ENCODE assay signal across 13 mouse cellular contexts in the genomic region with DNA sequence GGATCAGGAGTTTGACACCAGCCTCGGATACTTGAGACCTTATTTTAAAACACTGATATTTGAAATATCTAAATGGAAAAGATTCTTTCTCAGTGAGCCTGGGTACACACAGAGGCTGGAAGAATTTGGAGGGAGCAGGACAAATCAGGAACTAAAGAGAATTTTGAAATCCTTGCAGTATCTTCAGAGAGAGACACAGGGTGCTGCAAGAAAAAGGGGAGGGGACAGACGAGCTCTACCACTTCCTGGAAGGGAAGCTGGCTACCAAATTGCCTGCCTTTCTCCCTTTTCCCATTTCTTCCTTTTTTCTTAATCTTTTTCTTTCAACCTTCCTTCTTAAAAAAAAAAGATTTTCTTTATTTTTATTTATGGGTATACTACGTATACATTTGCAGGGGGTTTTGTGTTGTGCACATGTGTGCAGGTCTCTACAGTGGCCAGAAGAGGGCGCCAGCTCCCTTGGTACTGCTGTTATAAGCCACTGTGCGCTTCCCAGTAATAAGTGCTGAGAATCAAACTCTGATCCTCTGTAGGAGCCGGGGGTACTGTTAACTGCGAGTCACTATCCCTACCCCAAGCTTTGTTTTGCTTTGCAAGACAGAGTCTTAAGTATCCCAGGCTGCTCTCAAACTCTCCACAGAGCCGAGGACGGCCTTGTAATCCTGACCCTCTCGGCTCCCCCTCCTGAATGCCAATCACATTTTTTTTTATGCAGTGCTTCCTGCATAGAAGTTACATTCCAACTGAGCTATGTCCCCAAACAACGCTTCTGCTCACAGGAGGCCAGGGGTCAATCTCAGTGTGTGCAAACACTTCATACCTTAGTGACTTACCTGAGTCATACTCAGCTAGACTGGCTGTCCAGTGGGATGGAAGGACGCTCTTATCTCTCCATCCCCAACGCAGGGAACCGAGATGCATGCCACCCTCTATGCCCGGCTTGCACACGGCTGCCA. TPM values are rescaled to one million over a fixed set of nuclear protein-coding genes. Genes with fewer than 3 reads are reported as not detected.
A peak's percentile ranks its signal among the peaks of the same experiment; 100 is the strongest.
DNase-seq lines count a peak whose midpoint lies in the region; ATAC-seq and TF ChIP-seq lines count a peak whose summit lies in the region.
"Had no signal": no experiment of that assay in that cellular context is flagged by ENCODE, and none has a peak within 500 bp of the region (broad histone marks: within the 10 kb centered on the region; RNA-seq: fewer than 3 reads in every experiment).

No protein-coding gene starts in this region.

- H3K27ac ChIP-seq in liver, embryonic 14.5 days = no peak overlapping the region
- no peak overlapping the region for H3K27ac ChIP-seq in liver, embryonic 11.5 days (ENCODE audit: low read depth, low read length)
- H3K27ac ChIP-seq: hindbrain, embryonic 13.5 days; neural tube, embryonic 15.5 days had no signal

- WGBS in liver, embryonic 14.5 days (ENCODE audit: insufficient replicate concordance) = 70% methylated on average over 16 of the region's 16 CpGs
- WGBS in liver, embryonic 11.5 days = 85% methylated on average over 16 of the region's 16 CpGs

- TF ChIP-seq POLR2A in brain, embryonic 14.5 days (IDR thresholded peaks at IDR 0.05; ENCODE audit: borderline replicate concordance, extremely low read depth, insufficient read depth, insufficient read length, poor library complexity, severe bottlenecking) = no peak

- no peak for DNase-seq in liver, embryonic 14.5 days (ENCODE audit: low read depth in 3 of 3, low spot score in 3 of 3)
- DNase-seq in liver, embryonic 11.5 days (ENCODE audit: low spot score) = no peak
- DNase-seq in 3T3-L1 (ENCODE audit: low read depth, low spot score) = peak; percentile 29
- peak; percentile 13 to 24 for DNase-seq in B cell, adult 2 months
- DNase-seq in brain, embryonic 14.5 days (ENCODE audit: low read depth) = no peak
- no peak for DNase-seq in layer of hippocampus, postnatal 25 days (ENCODE audit: extremely low spot score in 1 of 2, low spot score in 1 of 2)
- no peak for DNase-seq in cerebellum, adult 8-10 months
- no peak for DNase-seq in left cerebral cortex, adult 8-10 months (ENCODE audit: low spot score in 2 of 2)
- DNase-seq: adrenal gland, adult 8-10 months; kidney, postnatal 10 days had no signal

- no peak overlapping the region for H3K9ac ChIP-seq in liver, embryonic 14.5 days (replicated peaks)
- H3K9ac ChIP-seq in liver, embryonic 11.5 days (ENCODE audit: low read depth, low read length) = no peak overlapping the region
- H3K9ac ChIP-seq: hindbrain, embryonic 13.5 days; neural tube, embryonic 15.5 days had no signal

- ATAC-seq in liver, embryonic 14.5 days (ENCODE audit: insufficient read depth) = no peak
- ATAC-seq in liver, embryonic 11.5 days (replicated peaks; ENCODE audit: low FRiP score) = no peak

- TF ChIP-seq CTCF in liver, embryonic 14.5 days (IDR thresholded peaks at IDR 0.05; ENCODE audit: low read depth) = peak; percentile 52
- TF ChIP-seq CTCF in brain, embryonic 14.5 days (IDR thresholded peaks at IDR 0.05; ENCODE audit: borderline replicate concordance, extremely low read depth, insufficient read depth, insufficient read length) = peak; percentile 30; the same call in 1 of the 2 replicates

- no peaks in the 10 kb centered on the region for H3K9me3 ChIP-seq in liver, embryonic 14.5 days (ENCODE audit: control insufficient read depth, low read length)
- H3K9me3 ChIP-seq in liver, embryonic 11.5 days (ENCODE audit: control insufficient read depth, low read length) = no peaks in the 10 kb centered on the region
- H3K9me3 ChIP-seq: hindbrain, embryonic 13.5 days; neural tube, embryonic 15.5 days had no signal

- H3K4me1 ChIP-seq in liver, embryonic 14.5 days (replicated peaks; ENCODE audit: control insufficient read depth in 2 of 2, insufficient read depth in 2 of 2, low read length in 1 of 2) = peaks cover 0 to 12% of the 10 kb centered on the region in 2 experiments; a peak in 2 of 4 replicates
- H3K4me1 ChIP-seq in liver, embryonic 11.5 days (replicated peaks; ENCODE audit: control insufficient read depth, insufficient read depth, low read length) = peaks cover 18% of the 10 kb centered on the region

- H3K4me2 ChIP-seq in liver, embryonic 14.5 days (ENCODE audit: low read depth) = no peak overlapping the region
- no peak overlapping the region for H3K4me2 ChIP-seq in liver, embryonic 11.5 days
- H3K4me2 ChIP-seq: hindbrain, embryonic 13.5 days; neural tube, embryonic 15.5 days had no signal

- H3K4me3 ChIP-seq in liver, embryonic 14.5 days (ENCODE audit: insufficient read depth in 1 of 2, low read depth in 2 of 2, low read length in 2 of 2) = no peak overlapping the region
- H3K4me3 ChIP-seq in liver, embryonic 11.5 days (ENCODE audit: low read depth, low read length) = no peak overlapping the region
- H3K4me3 ChIP-seq: erythroblast, embryonic 14.5 days; hindbrain, embryonic 13.5 days; neural tube, embryonic 15.5 days had no signal

- no peaks in the 10 kb centered on the region for H3K36me3 ChIP-seq in liver, embryonic 14.5 days (replicated peaks; ENCODE audit: control insufficient read depth, insufficient read depth, low read depth)
- no peaks in the 10 kb centered on the region for H3K36me3 ChIP-seq in liver, embryonic 11.5 days (ENCODE audit: control insufficient read depth, insufficient read depth, low read length)
- H3K36me3 ChIP-seq: hindbrain, embryonic 13.5 days; neural tube, embryonic 15.5 days had no signal

- H3K27me3 ChIP-seq in liver, embryonic 14.5 days (ENCODE audit: control insufficient read depth, insufficient read depth, low read length) = no peaks in the 10 kb centered on the region
- H3K27me3 ChIP-seq in liver, embryonic 11.5 days (replicated peaks; ENCODE audit: control insufficient read depth, insufficient read depth, low read length) = no peaks in the 10 kb centered on the region
- H3K27me3 ChIP-seq: hindbrain, embryonic 13.5 days; neural tube, embryonic 15.5 days had no signal

- TF ChIP-seq EP300 in liver, embryonic 14.5 days (IDR thresholded peaks at IDR 0.05; ENCODE audit: low read depth) = no peak

RNA-seq across cellular contexts. Expression of gene Sfxn5, which starts 42.1 kb away (rescaled TPM):
- polyA plus RNA-seq in liver, embryonic 14.5 days (2012; rRNA removed) = 0.69 and 0.77 TPM in 2 replicates
- polyA plus RNA-seq in liver, embryonic 14.5 days (2014; fragmentation: Nextera tagmentation; extraction: Ambion mirVana) = 0.49 and 1.2 TPM in 2 replicates
- polyA plus RNA-seq in liver, embryonic 11.5 days (2014; fragmentation: Nextera tagmentation; extraction: Ambion mirVana) = 3.8 and 4.0 TPM in 2 replicates
- 15.1 and 17.5 TPM in 2 replicates for polyA plus RNA-seq in brain, embryonic 14.5 days (2012; rRNA removed)
- 100 to 1,000 TPM; 168 to 177 TPM for total RNA-seq in layer of hippocampus, postnatal 25 days (2021)
- total RNA-seq in left cerebral cortex, adult 8-10 months (2022) = 100 to 1,000 TPM; 177 to 201 (median 188) TPM

Comparison
In these comparisons a context has a peak if more than half of its experiments do, and no peak if none do; other contexts are left out.
1. DNase-seq: peak in 3T3-L1 (single experiment) and B cell, adult 2 months (2 of 2); none in liver, embryonic 14.5 days (0 of 3), liver, embryonic 11.5 days (single experiment), brain, embryonic 14.5 days (single experiment), layer of hippocampus, postnatal 25 days (0 of 2), cerebellum, adult 8-10 months (single experiment) and left cerebral cortex, adult 8-10 months (0 of 2).